Mouse (Mus musculus): ENCODE data around the gene Atg14.

The Atg14 gene

GRCm38 (mm10) chr14:47508035-47508434, 62.4 kb downstream of the Atg14 start:
- in situ Hi-C loops (cut with MboI, MseI) = loop anchor here (10.0 kb wide), 1 partner anchor 787 kb away; no protein-coding TSS in a partner anchor

GRCm38 (mm10) chr14:47506676-47507075, 63.8 kb downstream of the Atg14 start:
- in situ Hi-C loops (cut with MboI, MseI) = loop anchor here (10.0 kb wide), 1 partner anchor 788 kb away; no protein-coding TSS in a partner anchor

GRCm38 (mm10) chr14:47504036-47504435, 66.4 kb downstream of the Atg14 start:
- in situ Hi-C loops (cut with MboI, MseI) = loop anchor here (10.0 kb wide), 1 partner anchor 791 kb away; no protein-coding TSS in a partner anchor

GRCm38 (mm10) chr14:47498632-47499031, 71.8 kb downstream of the Atg14 start:
- in situ Hi-C loops (cut with MboI, MseI) = no loop called here

- in situ Hi-C loops (cut with MboI, MseI) = no loop called here
These were observed 73.3 kb downstream of the Atg14 start for GRCm38 (mm10) chr14:47497166-47497565.

- in situ Hi-C loops (cut with MboI, MseI) = no loop called here
These were observed 74.5 kb downstream of the Atg14 start for GRCm38 (mm10) chr14:47495951-47496350.

GRCm38 (mm10) chr14:47493592-47494361, 76.7 kb downstream of the Atg14 start:
- in situ Hi-C loops (cut with MboI, MseI) = no loop called here

Measured in T-helper 1 cell (primary cell).